Mouse (Mus musculus) neural tube, embryonic 13.5 days (tissue): ENCODE measurements around the gene Oxct2a. TPM values are rescaled to one million over a fixed set of nuclear protein-coding genes. Genes with fewer than 3 reads are reported as not detected.
"Not testable (repeated sequence)": the region's sequence is repeated elsewhere in the genome, so short reads cannot be mapped to it uniquely, and the experiment has no call there.

Source experiments
- ATAC-seq: fragments of 200-750 bp; cut with Nextera tagmentation; 2 replicates; pipeline ENCODE4 v1.8.0; 2017; ENCODE audit warnings: low read depth, mild to moderate bottlenecking, moderate TSS enrichment, moderate library complexity
- H3K27ac ChIP-seq: fragments of 300-500 bp; sonication (generic); replicated peaks from 2 replicates; pipeline ENCODE4 v1.5.1; 2015; ENCODE audit warnings: moderate library complexity, mild to moderate bottlenecking, inconsistent platforms
- H3K27me3 ChIP-seq: fragments of 300-500 bp; sonication (generic); 2 replicates; pipeline ENCODE4 v1.6.1; 2015; ENCODE audit warnings: mild to moderate bottlenecking, inconsistent platforms
- H3K36me3 ChIP-seq: fragments of 300-500 bp; sonication (generic); 2 replicates; pipeline ENCODE4 v1.6.1; 2015; ENCODE audit warnings: mild to moderate bottlenecking, inconsistent platforms
- H3K4me1 ChIP-seq: fragments of 300-500 bp; sonication (generic); replicated peaks from 2 replicates; pipeline ENCODE4 v1.6.1; 2015; ENCODE audit warnings: inconsistent platforms
- H3K4me2 ChIP-seq: fragments of 300-500 bp; sonication (generic); 2 replicates; pipeline ENCODE4 v1.6.1; 2015; ENCODE audit warnings: inconsistent platforms, mild to moderate bottlenecking, moderate library complexity
- H3K4me3 ChIP-seq: fragments of 300-500 bp; sonication (generic); 2 replicates; pipeline ENCODE4 v1.5.1; 2015; ENCODE audit warnings: mild to moderate bottlenecking, inconsistent platforms
- H3K9ac ChIP-seq: fragments of 300-500 bp; sonication (generic); 2 replicates; pipeline ENCODE4 v1.6.1; 2015; ENCODE audit warnings: moderate library complexity, mild to moderate bottlenecking, inconsistent platforms
- H3K9me3 ChIP-seq: fragments of 300-500 bp; sonication (generic); 2 replicates; pipeline ENCODE4 v1.6.1; 2016; ENCODE audit warnings: inconsistent platforms
- WGBS: fragments of 180-500 bp; shearing (Covaris S2); methylation state at CpG from one replicate; pipeline ENCODE4 v1.1.7; 2015; 5-methylcytosine and 5-hydroxymethylcytosine counted together
- polyA plus RNA-seq: library from polyadenylated mRNA; unstranded; fragments of >200 nt; fragmentation: Nextera tagmentation; extraction: Ambion mirVana; gene quantifications from 2 replicates; pipeline ENCODE4 v1.2.1, GENCODE M21; 2015

Gene Oxct2a
- polyA plus RNA-seq, 1 experiment from 2014 or later = not detected

GRCm38 (mm10) chr4:123286790-123287189, 36.6 kb downstream of the Oxct2a start:
- 90% methylated on average over 2 of the region's 2 CpGs for WGBS
- Histone ChIP-seq H3K27ac (no peak overlapping the region), H3K9ac (no peak overlapping the region), H3K4me2 (no peak overlapping the region), H3K4me1 (peaks cover 26% of the 10 kb centered on the region), H3K9me3 (no peaks in the 10 kb centered on the region), H3K36me3 (peaks cover 54% of the 10 kb centered on the region), H3K27me3 (no peaks in the 10 kb centered on the region), H3K4me3 (no peak overlapping the region)
- no peak for ATAC-seq

GRCm38 (mm10) chr4:123284731-123285624, 38.5 kb downstream of the Oxct2a start:
- 85% methylated on average over 6 of the region's 6 CpGs for WGBS
- H3K4me3 ChIP-seq = peak overlapping the region; percentile 60
- ATAC-seq = no peak

DNA sequence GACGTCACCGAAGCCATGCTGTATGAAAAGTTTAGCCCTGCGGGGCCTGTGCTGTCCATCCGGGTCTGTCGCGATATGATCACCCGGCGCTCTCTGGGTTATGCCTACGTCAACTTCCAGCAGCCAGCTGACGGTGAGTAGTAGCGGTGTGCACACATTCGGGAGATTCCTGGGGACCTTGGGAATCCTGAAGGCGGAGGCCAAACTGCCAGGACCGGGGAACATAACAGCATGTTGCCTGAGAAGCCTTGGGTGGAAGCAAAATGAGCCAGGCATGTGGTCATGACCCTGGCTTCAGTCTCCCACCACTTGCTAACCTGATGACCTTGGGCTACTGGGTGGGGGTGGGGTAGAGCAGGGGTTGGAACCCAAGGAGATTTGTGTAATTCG, 39.8 kb downstream of the Oxct2a start:
- ATAC-seq = peak; percentile 64
- WGBS = 1% methylated on average over 13 of the region's 15 CpGs
- H3K4me3 ChIP-seq = peak overlapping the region; percentile 60

More at GRCm38 (mm10) chr4:123284731-123285624, 38.5 kb downstream of the Oxct2a start:
- Histone ChIP-seq H3K27me3 (no peaks in the 10 kb centered on the region), H3K4me1 (peaks cover 26% of the 10 kb centered on the region), H3K9me3 (no peaks in the 10 kb centered on the region), H3K4me2 (peak overlapping the region; percentile 93), H3K9ac (peak overlapping the region; percentile 77), H3K27ac (no peak overlapping the region), H3K36me3 (peaks cover 38% of the 10 kb centered on the region)

DNA sequence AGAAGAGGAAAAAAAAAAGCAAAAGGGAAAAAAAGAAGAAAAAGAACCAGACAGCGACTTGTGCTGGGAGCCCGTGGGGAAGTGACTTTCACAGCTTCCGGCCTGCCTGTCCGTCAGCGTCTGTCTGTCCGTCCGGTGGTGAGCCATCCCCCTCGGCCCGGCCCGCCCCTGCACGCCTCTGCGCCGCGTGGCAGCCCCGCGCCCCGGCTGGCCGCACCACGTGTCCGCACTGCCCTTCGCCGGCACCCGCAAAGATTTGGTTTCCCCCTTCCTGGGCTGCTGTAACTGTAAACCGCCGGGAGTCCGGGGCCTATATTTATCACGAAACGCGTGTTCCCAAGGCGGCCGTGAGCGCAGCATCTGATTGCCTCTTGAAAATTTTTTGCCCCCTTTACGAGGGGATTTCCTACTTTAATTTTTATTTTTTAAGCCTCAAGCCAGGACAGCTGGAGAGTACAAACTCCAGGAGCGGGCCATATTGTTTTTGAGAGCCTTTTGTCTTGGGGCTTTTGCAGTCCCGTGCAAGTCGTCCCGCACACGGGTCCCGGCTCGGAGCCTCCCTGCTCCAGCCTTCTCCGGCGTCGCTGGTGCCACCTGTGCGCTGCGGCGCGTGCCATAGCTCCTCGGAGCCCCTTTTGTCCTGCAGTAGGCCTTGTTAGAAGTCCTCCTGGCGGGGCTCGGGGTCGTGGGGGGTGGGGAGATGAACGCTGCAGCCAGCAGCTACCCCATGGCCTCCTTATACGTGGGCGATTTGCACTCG, 40.3 kb downstream of the Oxct2a start:
- H3K9me3 ChIP-seq, H3K27me3 ChIP-seq, H3K27ac ChIP-seq: not testable (repeated sequence)
- 1% methylated on average over 46 of the region's 55 CpGs for WGBS
- Histone ChIP-seq H3K4me3 (peak overlapping the region; percentile 60), H3K36me3 (peaks cover 19% of the 10 kb centered on the region), H3K4me2 (peak overlapping the region; percentile 93), H3K4me1 (peaks cover 26% of the 10 kb centered on the region), H3K9ac (peak overlapping the region; percentile 77)
- ATAC-seq = peak; percentile 69

More for the DNA sequence above, 39.8 kb downstream of the Oxct2a start:
- Histone ChIP-seq H3K36me3 (peaks cover 25% of the 10 kb centered on the region), H3K9ac (peak overlapping the region; percentile 77), H3K4me1 (peaks cover 26% of the 10 kb centered on the region), H3K4me2 (peak overlapping the region; percentile 93)
- H3K27ac ChIP-seq, H3K9me3 ChIP-seq, H3K27me3 ChIP-seq: not testable (repeated sequence)

GRCm38 (mm10) chr4:123282500-123282899, 40.9 kb downstream of the Oxct2a start:
- Histone ChIP-seq H3K4me3 (peak overlapping the region; percentile 60), H3K4me2 (peak overlapping the region; percentile 93), H3K9ac (peak overlapping the region; percentile 77), H3K36me3 (peaks cover 14% of the 10 kb centered on the region), H3K27ac (no peak overlapping the region), H3K4me1 (peaks cover 26% of the 10 kb centered on the region), H3K27me3 (no peaks in the 10 kb centered on the region), H3K9me3 (no peaks in the 10 kb centered on the region)
- peak; percentile 88 for ATAC-seq
- under 1% methylated on average over 25 of the region's 25 CpGs for WGBS

DNA sequence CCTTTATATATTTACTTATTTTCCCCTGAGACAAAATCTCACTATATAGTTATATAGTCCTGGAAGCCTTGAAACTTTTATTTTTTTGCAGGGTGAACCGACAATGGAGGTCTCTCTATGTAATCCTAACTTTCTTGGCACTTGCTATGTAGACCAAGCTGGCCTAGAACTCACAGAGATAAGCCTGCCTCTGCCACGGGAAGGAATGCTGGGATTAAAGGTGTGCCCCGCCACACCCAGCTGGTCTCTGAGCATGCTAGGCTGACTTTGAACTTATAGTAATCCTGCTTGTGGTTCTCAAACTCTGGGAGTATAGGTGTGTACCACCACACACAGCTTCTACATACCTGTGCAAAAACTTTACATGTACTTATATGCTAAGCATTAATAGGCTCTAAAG, 43.3 kb downstream of the Oxct2a start:
- WGBS = 82% methylated on average over 3 of the region's 3 CpGs
- H3K36me3 ChIP-seq = no peaks in the 10 kb centered on the region
- H3K27me3 ChIP-seq = no peaks in the 10 kb centered on the region
- H3K4me1 ChIP-seq = peaks cover 15% of the 10 kb centered on the region
- no peak for ATAC-seq
- H3K4me2 ChIP-seq = no peak overlapping the region
- H3K27ac ChIP-seq = no peak overlapping the region
- no peak overlapping the region for H3K4me3 ChIP-seq
- no peaks in the 10 kb centered on the region for H3K9me3 ChIP-seq
- H3K9ac ChIP-seq = no peak overlapping the region

Other genes starting within 250 kb of the Oxct2a start
- gene Bmp8b, start 218.5 kb downstream of the Oxct2a start, polyA plus RNA-seq = 0.14 and 0.18 TPM in 2 replicates
- gene Oxct2b, start 207.4 kb downstream of the Oxct2a start, polyA plus RNA-seq = 0.45 TPM in 1 of 2 replicates, not detected in the other
- gene Ppie, start 183.7 kb downstream of the Oxct2a start, polyA plus RNA-seq = 61.8 and 62.7 TPM in 2 replicates
- gene Hpcal4, start 140.4 kb downstream of the Oxct2a start, polyA plus RNA-seq = 10.4 and 11.2 TPM in 2 replicates
- not detected in 2 replicates for gene Nt5c1a, start 122.1 kb downstream of the Oxct2a start, polyA plus RNA-seq
- 13.6 and 13.9 TPM in 2 replicates for gene Heyl, start 90.1 kb downstream of the Oxct2a start, polyA plus RNA-seq
- gene Pabpc4, start 61.3 kb downstream of the Oxct2a start, polyA plus RNA-seq = 24.2 and 25.0 TPM in 2 replicates
- 0.28 and 0.33 TPM in 2 replicates for gene Bmp8a, start 19.6 kb upstream of the Oxct2a start, polyA plus RNA-seq